In the genomic region with DNA sequence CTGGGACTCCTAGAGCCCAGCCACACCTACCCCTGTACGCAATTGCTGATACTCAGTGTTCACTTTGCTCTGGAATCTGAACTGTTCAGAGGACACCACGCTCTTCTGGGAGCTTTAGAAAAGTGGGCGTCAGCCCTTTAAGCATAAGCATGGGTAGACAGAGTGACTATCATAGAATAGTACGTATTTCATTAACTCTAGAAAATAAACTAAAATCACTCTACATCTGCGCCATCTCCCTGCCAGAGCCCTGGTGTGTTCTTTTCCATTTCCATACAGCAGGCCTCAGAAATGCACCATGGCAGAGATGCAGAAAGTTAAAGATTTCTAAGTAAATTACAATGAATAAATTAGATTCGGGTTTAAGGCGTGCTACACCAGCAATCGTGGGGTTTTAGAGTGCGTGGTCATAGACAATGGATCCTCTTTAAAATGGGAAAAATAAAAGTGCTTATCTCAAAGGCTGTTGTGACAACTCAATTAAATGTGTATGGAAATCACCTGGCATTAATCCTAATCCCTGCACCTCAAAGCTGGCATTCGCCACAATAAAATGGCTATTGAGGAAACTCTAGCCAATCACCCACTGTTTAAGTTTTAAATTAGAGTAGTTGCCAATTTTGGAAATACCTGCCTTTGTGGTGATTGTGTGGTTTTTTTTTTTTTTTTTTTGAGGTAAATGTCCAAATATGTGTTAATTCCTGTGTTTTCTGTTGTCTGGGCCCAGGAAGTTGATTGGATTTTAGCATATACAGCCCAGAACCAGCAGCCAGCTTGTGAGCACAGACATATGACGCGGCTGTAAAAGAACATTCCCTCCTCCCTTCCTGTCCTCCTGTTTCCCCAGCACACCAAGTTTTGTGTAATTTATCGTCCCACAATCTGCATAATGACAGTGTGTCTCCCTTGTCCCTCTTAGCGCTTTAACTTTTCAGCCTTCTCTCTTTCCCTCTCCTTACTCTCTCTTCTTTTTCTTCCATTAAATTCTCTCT, we compare ENCODE assay signal across 12 mouse cellular contexts.
"Had no signal": no experiment of that assay in that cellular context is flagged by ENCODE, and none has a peak within 500 bp of the region (broad histone marks: within the 10 kb centered on the region; RNA-seq: fewer than 3 reads in every experiment).

No protein-coding gene starts in this region.

- DNase-seq: kidney, postnatal 25 days; liver; liver, embryonic 13.5 days; liver, postnatal 0 days; lung, postnatal 14 days; right cerebral cortex, postnatal 14 days; thymus, postnatal 36 days had no signal

- H3K4me3 ChIP-seq: limb, embryonic 12.5 days; liver, embryonic 13.5 days; lung, embryonic 15.5 days; megakaryocyte, embryonic 14.5 days; midbrain, embryonic 12.5 days had no signal

- H3K4me1 ChIP-seq: limb, embryonic 12.5 days; liver, embryonic 13.5 days; lung, embryonic 15.5 days had no signal

- H3K9me3 ChIP-seq: limb, embryonic 12.5 days; liver, embryonic 13.5 days; lung, embryonic 15.5 days; megakaryocyte, embryonic 14.5 days; midbrain, embryonic 12.5 days had no signal

- H3K4me2 ChIP-seq: limb, embryonic 12.5 days; liver, embryonic 13.5 days; lung, embryonic 15.5 days; midbrain, embryonic 12.5 days had no signal

- H3K27me3 ChIP-seq: limb, embryonic 12.5 days; liver, embryonic 13.5 days; lung, embryonic 15.5 days; megakaryocyte, embryonic 14.5 days; midbrain, embryonic 12.5 days had no signal

- H3K9ac ChIP-seq: limb, embryonic 12.5 days; liver, embryonic 13.5 days; liver, postnatal 0 days; lung, embryonic 15.5 days; midbrain, embryonic 12.5 days had no signal

- H3K36me3 ChIP-seq: limb, embryonic 12.5 days; liver, embryonic 13.5 days; lung, embryonic 15.5 days; midbrain, embryonic 12.5 days had no signal

- H3K27ac ChIP-seq: limb, embryonic 12.5 days; liver, embryonic 13.5 days; lung, embryonic 15.5 days; macrophage; midbrain, embryonic 12.5 days had no signal

- ATAC-seq: liver, postnatal 0 days had no signal
